Mouse (Mus musculus) midbrain, embryonic 10.5 days (tissue): ENCODE data around the gene Cald1. TPM values are rescaled to one million over a fixed set of nuclear protein-coding genes. Genes with fewer than 3 reads are reported as not detected.
A peak's percentile ranks its signal among the peaks of the same experiment; 100 is the strongest.

Source experiments
- DNase-seq: peaks from one replicate; pipeline ENCODE4 v3.0.0-alpha.2; 2017; ENCODE audit warnings: low spot score
- H3K27ac ChIP-seq: fragments of 300-500 bp; sonication (generic); replicated peaks from 2 replicates; pipeline ENCODE4 v1.5.1; 2016; ENCODE audit warnings: mild to moderate bottlenecking
- H3K27me3 ChIP-seq: fragments of 300-500 bp; sonication (generic); 2 replicates; pipeline ENCODE4 v1.6.1; 2016; ENCODE audit warnings: low read depth, mild to moderate bottlenecking; ENCODE audit not compliant: poor library complexity, severe bottlenecking
- H3K36me3 ChIP-seq: fragments of 300-500 bp; sonication (generic); 2 replicates; pipeline ENCODE4 v1.6.1; 2016; ENCODE audit warnings: mild to moderate bottlenecking, moderate library complexity
- H3K4me1 ChIP-seq: fragments of 300-500 bp; sonication (generic); 2 replicates; pipeline ENCODE4 v1.6.1; 2016
- H3K4me3 ChIP-seq: fragments of 300-500 bp; sonication (generic); 2 replicates; pipeline ENCODE4 v1.5.1; 2016; ENCODE audit warnings: mild to moderate bottlenecking, moderate library complexity
- H3K9me3 ChIP-seq: fragments of 300-500 bp; sonication (generic); replicated peaks from 2 replicates; pipeline ENCODE4 v1.6.1; 2016; ENCODE audit warnings: mild to moderate bottlenecking
- WGBS: fragments of 180-500 bp; shearing (Covaris S2); methylation state at CpG from one replicate; pipeline ENCODE4 v1.1.7; 2016; 5-methylcytosine and 5-hydroxymethylcytosine counted together
- polyA plus RNA-seq: library from polyadenylated mRNA; unstranded; fragments of >200 nt; fragmentation: Nextera tagmentation; extraction: Ambion mirVana; gene quantifications from 2 replicates; pipeline ENCODE4 v1.2.1, GENCODE M21; 2016

Gene Cald1
- polyA plus RNA-seq, 1 experiment from 2014 or later = 143 TPM

DNA sequence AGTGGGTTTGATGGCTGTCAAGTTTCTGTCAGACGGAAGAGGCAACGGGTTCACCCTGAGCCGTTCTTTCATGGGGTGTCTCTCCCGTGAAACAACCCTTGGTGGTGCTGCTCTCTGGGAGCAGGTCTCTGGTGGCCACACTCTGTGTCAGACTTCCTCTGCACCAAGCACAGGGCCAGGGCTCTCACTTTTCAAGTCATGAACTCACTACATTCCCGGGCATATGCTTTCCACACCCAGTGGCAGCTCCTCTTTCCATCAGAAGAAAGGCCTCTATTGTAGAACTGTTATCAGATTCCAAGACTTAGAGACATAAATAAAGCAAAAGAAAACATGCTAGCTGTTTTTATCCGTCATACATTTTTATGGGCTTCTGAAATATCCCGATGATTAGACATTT, 93.1 kb downstream of the Cald1 start:
- no peaks in the 10 kb centered on the region for H3K9me3 ChIP-seq
- 86% methylated on average over 7 of the region's 7 CpGs for WGBS
- no peaks in the 10 kb centered on the region for H3K27me3 ChIP-seq
- H3K27ac ChIP-seq = no peak overlapping the region
- no peak for DNase-seq
- H3K4me1 ChIP-seq = no peaks in the 10 kb centered on the region
- H3K36me3 ChIP-seq = no peaks in the 10 kb centered on the region
- H3K4me3 ChIP-seq = no peak overlapping the region

DNA sequence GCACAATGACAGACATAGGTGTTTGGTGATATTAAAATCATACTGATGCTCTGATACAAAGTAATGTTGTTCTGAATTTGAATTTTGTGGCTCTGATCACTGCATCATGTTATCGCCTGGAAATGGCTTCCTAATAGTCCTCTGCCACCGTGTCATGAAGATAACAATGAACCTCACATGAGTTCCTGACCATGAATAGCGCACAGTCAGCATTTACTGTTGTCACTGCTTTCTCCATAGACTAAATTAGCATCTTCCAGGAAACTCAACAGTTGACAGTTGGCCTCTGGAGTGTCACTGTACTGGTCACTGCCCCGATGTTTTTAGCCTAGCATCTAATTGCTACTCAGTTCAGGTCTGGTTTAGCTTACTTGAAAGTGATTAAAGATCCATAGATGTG, 95.8 kb downstream of the Cald1 start:
- Histone ChIP-seq H3K4me1 (no peaks in the 10 kb centered on the region), H3K27me3 (no peaks in the 10 kb centered on the region), H3K27ac (no peak overlapping the region), H3K9me3 (no peaks in the 10 kb centered on the region), H3K36me3 (no peaks in the 10 kb centered on the region), H3K4me3 (no peak overlapping the region)
- DNase-seq = no peak
- 92% methylated on average over 4 of the region's 4 CpGs for WGBS

DNA sequence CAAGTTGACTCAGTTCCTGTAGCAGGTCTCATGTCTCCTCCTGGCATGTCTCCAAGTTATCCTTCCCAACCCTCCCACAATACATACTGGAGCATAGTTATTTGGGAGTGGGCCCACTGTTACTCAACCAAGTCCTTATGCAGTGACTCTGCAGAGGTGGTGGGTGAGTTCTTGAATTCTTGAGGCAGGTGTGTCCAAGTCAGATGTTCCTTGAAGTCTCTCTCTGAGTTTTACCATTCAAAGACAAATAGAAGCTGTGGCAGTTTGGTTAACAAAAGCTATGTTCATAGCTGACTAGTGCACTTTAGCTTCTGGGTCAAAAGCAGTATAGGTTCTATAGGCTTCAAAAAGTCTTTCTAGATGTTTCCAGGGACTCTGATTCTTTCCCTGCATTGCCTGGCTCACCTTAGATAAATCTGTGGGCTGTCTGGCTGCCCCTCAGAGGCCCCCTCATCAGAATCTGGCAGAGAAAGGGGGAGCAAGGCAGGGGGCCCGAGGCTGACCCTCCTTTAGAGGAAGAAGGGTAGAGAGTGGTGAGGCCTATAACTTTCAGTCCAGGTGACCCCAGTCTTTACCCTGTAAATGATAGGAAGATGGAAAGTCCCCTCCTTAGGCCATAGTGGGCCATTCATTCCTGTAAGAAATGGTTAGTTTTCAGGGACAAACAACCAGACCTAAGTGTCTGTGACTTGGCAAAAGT, 105.3 kb downstream of the Cald1 start:
- Histone ChIP-seq H3K36me3 (0 out of 2 replicates have a peak, but pooled peaks cover 7% of the 10 kb centered on the region), H3K27me3 (no peaks in the 10 kb centered on the region), H3K9me3 (peaks cover 19% of the 10 kb centered on the region; the same call in 1 of the 2 replicates), H3K27ac (no peak overlapping the region), H3K4me3 (no peak overlapping the region), H3K4me1 (peaks cover 16% of the 10 kb centered on the region)
- 80% methylated on average over 1 of the region's 1 CpGs for WGBS
- no peak for DNase-seq

DNA sequence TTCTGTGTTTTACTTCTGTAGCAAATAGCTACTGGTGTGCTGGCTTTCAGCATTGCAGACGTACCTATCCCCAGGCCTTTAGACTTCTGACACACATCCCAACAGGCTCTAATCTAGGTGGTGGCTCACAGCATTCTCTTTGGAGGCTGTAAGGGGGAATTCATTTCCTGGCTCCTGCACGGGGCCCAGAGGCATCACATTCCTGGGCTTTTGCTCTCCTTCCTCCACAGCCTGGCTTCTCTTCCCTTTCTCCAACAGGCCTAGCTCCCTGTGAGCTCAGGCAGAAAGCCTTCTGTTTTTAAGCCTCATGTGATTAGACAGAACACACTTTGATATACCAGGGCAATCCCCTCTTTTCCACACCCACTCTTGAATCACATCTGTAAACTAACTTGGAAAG, 109.2 kb downstream of the Cald1 start:
- no peak for DNase-seq
- H3K27ac ChIP-seq = peak overlapping the region; percentile 95
- peaks cover 19% of the 10 kb centered on the region; the same call in 1 of the 2 replicates for H3K9me3 ChIP-seq
- no peaks in the 10 kb centered on the region for H3K27me3 ChIP-seq
- H3K4me1 ChIP-seq = peaks cover 55% of the 10 kb centered on the region
- H3K4me3 ChIP-seq = no peak overlapping the region
- 38% methylated on average over 2 of the region's 2 CpGs for WGBS
- 0 out of 2 replicates have a peak, but pooled peaks cover 7% of the 10 kb centered on the region for H3K36me3 ChIP-seq

DNA sequence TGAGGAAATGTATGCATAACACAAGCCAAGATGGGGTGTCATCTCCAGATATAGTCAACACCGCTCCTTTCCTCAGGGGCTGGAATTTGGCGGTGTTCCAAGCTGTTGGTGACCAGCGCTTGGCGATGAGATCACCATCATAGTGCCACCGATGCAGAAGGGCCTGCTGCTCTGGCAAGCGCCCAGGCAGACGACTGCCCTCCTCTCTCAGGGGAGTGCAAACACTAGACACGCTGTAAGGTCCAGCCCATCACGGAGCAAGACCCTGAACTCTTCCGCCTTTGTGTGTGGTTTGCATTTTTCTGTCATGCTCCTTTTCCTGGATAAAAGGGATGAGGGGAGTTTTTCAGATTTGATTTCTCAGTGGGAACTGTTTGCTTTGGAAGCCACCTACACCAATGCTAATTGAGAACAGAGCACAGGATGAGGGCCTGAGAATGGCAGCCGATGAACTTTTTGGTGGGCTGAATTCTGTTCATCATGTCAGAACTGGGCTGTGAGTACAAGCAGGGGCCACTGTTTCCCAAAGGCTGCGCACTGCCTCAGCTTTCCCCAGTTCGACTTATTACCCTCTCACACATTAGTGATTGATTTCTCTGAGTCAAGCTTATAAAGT, 110.5 kb downstream of the Cald1 start:
- peaks cover 14% of the 10 kb centered on the region; the same call in 1 of the 2 replicates for H3K9me3 ChIP-seq
- no peaks in the 10 kb centered on the region for H3K27me3 ChIP-seq
- 23% methylated on average over 13 of the region's 13 CpGs for WGBS
- H3K4me3 ChIP-seq = peak overlapping the region; percentile 70
- H3K4me1 ChIP-seq = peaks cover 68% of the 10 kb centered on the region
- peak overlapping the region; percentile 95 for H3K27ac ChIP-seq
- peak; percentile 63 for DNase-seq
- 0 out of 2 replicates have a peak, but pooled peaks cover 7% of the 10 kb centered on the region for H3K36me3 ChIP-seq

DNA sequence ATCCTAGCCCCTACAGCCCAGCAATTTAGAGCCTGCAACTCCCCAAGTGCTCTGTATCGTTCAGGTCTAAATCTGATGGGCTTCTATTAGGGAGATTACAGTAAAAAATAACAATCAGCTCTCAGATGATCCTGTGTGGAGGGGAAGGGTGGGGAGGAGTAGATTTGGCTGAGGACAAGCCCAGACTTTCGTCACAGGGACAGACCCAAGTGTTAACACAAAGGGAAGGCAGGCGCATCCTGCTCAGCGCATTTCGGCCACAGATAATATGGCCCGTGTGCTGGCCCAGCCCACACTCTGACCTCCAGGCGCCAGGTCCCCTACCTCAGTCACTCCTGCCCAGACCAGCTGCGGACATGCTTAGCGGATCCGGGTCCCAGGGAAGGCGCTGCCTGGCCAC, 111.0 kb downstream of the Cald1 start:
- peak; percentile 78 for DNase-seq
- peak overlapping the region; percentile 70 for H3K4me3 ChIP-seq
- H3K9me3 ChIP-seq = peaks cover 9% of the 10 kb centered on the region; the same call in 1 of the 2 replicates
- peak overlapping the region; percentile 95 for H3K27ac ChIP-seq
- H3K36me3 ChIP-seq = 0 out of 2 replicates have a peak, but pooled peaks cover 5% of the 10 kb centered on the region
- peaks cover 70% of the 10 kb centered on the region for H3K4me1 ChIP-seq
- WGBS = under 1% methylated on average over 11 of the region's 11 CpGs
- H3K27me3 ChIP-seq = no peaks in the 10 kb centered on the region

DNA sequence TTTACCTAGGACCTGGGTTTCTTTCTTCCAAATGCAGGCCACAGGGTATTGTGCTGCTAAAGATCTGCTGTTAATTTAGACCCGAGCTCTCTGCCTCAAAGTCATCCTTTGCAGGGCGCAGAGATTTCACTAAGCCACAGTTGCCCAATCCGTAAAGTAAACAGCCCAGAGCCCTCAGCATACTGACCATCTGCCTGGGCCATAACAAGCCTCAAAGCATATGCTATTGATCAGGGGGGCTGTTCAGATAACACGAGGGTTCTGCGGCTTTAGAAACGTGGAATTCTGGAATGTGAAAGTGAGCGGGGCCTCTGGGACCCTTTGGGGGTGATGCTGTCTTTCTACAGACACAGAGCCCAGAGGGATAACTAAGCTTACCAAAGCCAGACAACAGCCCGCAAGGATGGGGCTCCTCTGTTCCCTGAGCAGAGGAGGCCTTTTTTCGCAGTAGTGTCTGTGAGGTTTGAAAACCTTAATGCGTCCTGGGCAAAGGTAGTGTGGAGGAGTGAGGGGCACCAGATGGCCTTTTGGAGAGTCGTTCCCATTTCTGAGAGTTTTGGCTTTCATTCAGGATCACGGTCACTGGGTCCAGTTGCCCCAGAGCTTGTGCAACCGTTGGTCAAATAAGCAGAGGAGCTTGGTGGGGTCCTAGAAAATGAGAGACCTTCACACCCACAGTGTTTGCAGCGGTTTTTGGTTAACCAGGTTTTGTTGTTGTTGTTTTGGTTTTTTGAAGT, 111.8 kb downstream of the Cald1 start:
- DNase-seq = peak; percentile 64
- peak overlapping the region; percentile 70 for H3K4me3 ChIP-seq
- H3K9me3 ChIP-seq = peaks cover under 1% of the 10 kb centered on the region; the same call in 1 of the 2 replicates
- 8% methylated on average over 14 of the region's 14 CpGs for WGBS
- H3K27ac ChIP-seq = peak overlapping the region; percentile 95
- H3K4me1 ChIP-seq = peaks cover 70% of the 10 kb centered on the region
- no peaks in the 10 kb centered on the region for H3K27me3 ChIP-seq
- no peaks in the 10 kb centered on the region for H3K36me3 ChIP-seq

DNA sequence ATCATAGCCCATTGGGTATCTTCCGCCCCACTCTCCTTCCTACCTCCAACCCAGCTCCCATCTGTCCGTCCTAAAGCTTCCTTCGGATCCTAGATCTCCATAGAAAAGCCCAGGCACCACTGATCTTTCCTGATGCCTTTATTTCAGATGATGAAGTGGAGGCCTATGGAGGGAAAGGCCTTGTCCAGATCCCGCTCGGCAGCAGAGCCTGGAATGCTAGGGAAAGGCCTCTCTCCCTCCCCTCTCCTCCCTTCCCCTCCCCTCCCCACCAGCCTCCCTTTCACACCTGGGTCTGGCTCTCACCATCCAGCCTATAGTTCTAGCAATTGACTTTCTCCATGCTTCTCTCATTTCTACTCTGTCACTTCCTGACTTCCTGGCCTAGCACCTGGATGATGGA, 112.5 kb downstream of the Cald1 start:
- peak overlapping the region; percentile 70 for H3K4me3 ChIP-seq
- no peaks in the 10 kb centered on the region for H3K27me3 ChIP-seq
- H3K9me3 ChIP-seq = no peaks in the 10 kb centered on the region
- peaks cover 5% of the 10 kb centered on the region; the same call in 1 of the 2 replicates for H3K36me3 ChIP-seq
- H3K4me1 ChIP-seq = peaks cover 70% of the 10 kb centered on the region
- WGBS = 47% methylated on average over 5 of the region's 5 CpGs
- DNase-seq = no peak
- peak overlapping the region; percentile 95 for H3K27ac ChIP-seq

DNA sequence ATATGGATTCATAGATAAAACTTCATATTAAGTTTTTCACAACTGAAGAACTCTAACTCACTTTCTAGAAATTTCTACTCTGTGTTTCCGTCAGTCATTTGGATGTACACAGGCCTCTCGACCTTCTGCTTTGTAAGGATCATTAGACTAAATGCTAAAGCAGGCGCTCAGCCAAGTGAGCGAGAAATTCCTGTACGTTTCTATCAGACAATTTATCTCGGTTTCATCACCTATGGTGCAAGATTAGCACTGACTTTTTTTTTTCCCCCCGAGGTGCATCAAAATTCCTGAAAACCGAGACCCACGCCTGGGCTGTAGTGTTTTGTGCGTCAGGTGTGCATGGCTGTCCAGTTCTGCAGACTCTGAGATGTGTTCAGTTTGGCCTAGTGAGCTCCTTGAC, 113.3 kb downstream of the Cald1 start:
- Histone ChIP-seq H3K4me1 (peaks cover 73% of the 10 kb centered on the region), H3K36me3 (peaks cover 8% of the 10 kb centered on the region; the same call in 1 of the 2 replicates), H3K9me3 (no peaks in the 10 kb centered on the region), H3K4me3 (peak overlapping the region; percentile 70; the same call in 1 of the 2 replicates), H3K27ac (peak overlapping the region; percentile 95; the same call in 1 of the 2 replicates), H3K27me3 (no peaks in the 10 kb centered on the region)
- DNase-seq = no peak
- 85% methylated on average over 10 of the region's 10 CpGs for WGBS

DNA sequence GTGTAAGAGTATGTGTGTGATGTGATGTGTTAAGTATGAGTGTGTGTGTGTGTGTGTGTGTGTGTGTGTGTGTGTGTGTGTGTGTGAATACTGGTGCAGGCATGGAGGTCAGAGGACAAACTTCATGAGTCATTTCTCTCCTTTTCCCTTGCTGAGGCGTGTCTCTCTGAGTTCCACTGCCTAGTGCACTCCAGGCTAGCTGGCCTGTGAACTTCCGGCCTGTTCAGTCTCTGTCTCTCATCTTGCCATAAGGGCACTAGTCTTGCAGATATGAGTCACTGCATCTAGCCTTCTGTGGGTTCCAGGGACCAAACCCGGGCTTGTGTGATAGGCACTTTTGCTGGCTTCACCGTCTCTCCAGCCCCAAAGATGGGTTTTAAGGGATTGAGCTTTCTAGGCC, 114.9 kb downstream of the Cald1 start:
- H3K36me3 ChIP-seq = peaks cover 8% of the 10 kb centered on the region; the same call in 1 of the 2 replicates
- H3K4me1 ChIP-seq = peaks cover 76% of the 10 kb centered on the region
- H3K9me3 ChIP-seq = no peaks in the 10 kb centered on the region
- no peaks in the 10 kb centered on the region for H3K27me3 ChIP-seq
- WGBS = 85% methylated on average over 4 of the region's 4 CpGs
- no peak for DNase-seq
- H3K27ac ChIP-seq = no peak overlapping the region
- no peak overlapping the region for H3K4me3 ChIP-seq

DNA sequence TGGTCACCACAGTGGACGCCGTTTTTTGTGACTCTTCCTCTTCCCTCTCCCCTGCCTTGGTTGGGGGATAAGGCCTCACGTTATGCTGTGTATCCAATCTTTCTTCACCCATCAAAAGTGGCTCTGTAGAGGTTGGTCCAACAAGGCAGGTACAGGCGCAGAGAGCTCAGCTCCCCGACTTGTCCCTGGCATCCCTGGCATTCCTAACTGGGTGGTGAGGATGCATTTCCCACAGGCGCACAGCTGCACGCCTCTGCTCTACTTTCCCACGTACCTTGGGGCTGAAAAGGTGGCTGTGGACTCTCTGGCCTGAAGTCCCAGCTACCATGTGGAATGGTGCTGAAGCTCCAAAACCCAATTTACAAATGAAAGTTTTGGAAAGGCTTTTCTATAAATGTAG, 115.5 kb downstream of the Cald1 start:
- Histone ChIP-seq H3K4me3 (no peak overlapping the region), H3K4me1 (peaks cover 75% of the 10 kb centered on the region), H3K36me3 (peaks cover 8% of the 10 kb centered on the region; the same call in 1 of the 2 replicates), H3K27me3 (no peaks in the 10 kb centered on the region), H3K9me3 (no peaks in the 10 kb centered on the region), H3K27ac (0 out of 2 replicates have a peak overlapping the region, but pooled peaks have one; percentile 13)
- no peak for DNase-seq
- WGBS = 93% methylated on average over 8 of the region's 8 CpGs

DNA sequence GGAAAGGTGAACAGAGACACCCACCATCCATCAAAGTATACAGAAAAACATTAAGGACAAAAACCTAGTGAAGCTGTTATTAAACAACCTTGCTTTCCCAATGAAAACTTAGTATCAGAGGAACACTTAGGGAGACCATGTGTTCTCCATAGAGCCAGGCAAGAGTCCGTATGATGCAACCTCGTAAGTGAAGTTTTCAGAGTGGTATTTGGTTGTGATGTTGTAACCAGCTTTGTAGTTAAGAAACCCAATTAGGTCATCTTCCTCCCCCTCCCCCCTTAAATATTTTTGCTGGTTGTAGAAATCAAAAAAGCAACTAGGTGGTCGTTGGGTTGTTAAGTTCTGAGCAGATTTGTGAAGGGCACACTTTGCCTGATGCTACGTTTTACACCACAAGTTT, 116.3 kb downstream of the Cald1 start:
- H3K36me3 ChIP-seq = peaks cover 8% of the 10 kb centered on the region; the same call in 1 of the 2 replicates
- H3K4me3 ChIP-seq = no peak overlapping the region
- peaks cover 74% of the 10 kb centered on the region for H3K4me1 ChIP-seq
- no peak overlapping the region for H3K27ac ChIP-seq
- no peak for DNase-seq
- H3K9me3 ChIP-seq = no peaks in the 10 kb centered on the region
- 91% methylated on average over 4 of the region's 4 CpGs for WGBS
- no peaks in the 10 kb centered on the region for H3K27me3 ChIP-seq
